ENCODE assay signal across 18 mouse cellular contexts in the genomic region with DNA sequence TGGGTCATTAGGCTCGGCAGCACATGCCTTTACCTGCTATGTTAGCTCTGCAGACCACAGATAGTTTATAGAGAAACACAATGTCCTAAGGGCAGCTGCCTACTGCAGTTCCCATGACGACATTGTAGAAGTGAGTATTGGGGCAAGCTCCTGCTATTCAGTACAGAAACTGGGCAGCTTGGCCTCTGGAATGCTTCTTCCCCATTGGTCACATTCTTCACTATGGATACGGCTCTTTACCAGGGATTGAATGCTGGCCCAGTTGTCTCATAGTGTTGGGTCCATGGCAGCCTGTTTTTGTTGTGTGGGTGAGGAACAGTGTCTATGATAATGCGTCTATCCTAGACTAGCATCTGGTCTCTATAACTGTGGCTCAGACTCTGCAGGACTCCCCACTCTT. TPM values are rescaled to one million over a fixed set of nuclear protein-coding genes. Genes with fewer than 3 reads are reported as not detected.
DNase-seq lines count a peak whose midpoint lies in the region; ATAC-seq and TF ChIP-seq lines count a peak whose summit lies in the region.
"Had no signal": no experiment of that assay in that cellular context is flagged by ENCODE, and none has a peak within 500 bp of the region (broad histone marks: within the 10 kb centered on the region; RNA-seq: fewer than 3 reads in every experiment).

No protein-coding gene starts in this region.

- peak; percentile 48 for ATAC-seq in hindbrain, postnatal 0 days
- ATAC-seq: intestine, postnatal 0 days had no signal

- peak overlapping the region; percentile 95 for H3K4me2 ChIP-seq in hindbrain, postnatal 0 days (ENCODE audit: low read depth, low read length)
- H3K4me2 ChIP-seq: limb, embryonic 12.5 days had no signal

- no peaks in the 10 kb centered on the region for H3K36me3 ChIP-seq in hindbrain, postnatal 0 days (ENCODE audit: insufficient read depth, low read length)
- H3K36me3 ChIP-seq in limb, embryonic 10.5 days: no peaks in the 10 kb centered on the region
- H3K36me3 ChIP-seq: limb, embryonic 12.5 days had no signal

- no peaks in the 10 kb centered on the region for H3K9me3 ChIP-seq in hindbrain, postnatal 0 days (ENCODE audit: low read length)
- no peaks in the 10 kb centered on the region for H3K9me3 ChIP-seq in limb, embryonic 10.5 days (replicated peaks)
- H3K9me3 ChIP-seq: limb, embryonic 12.5 days had no signal

- 23% methylated on average over 4 of the region's 4 CpGs for WGBS in hindbrain, postnatal 0 days
- WGBS in limb, embryonic 10.5 days: 77% methylated on average over 4 of the region's 4 CpGs

- no peak for DNase-seq in layer of hippocampus, adult 2 months (ENCODE audit: low spot score in 2 of 2)
- no peak for DNase-seq in layer of hippocampus, postnatal 25 days (ENCODE audit: extremely low spot score in 1 of 2, low spot score in 1 of 2)
- DNase-seq in right cerebral cortex, postnatal 25 days: peak; percentile 11
- DNase-seq in right cerebral cortex, adult 2 months (ENCODE audit: low spot score in 2 of 2): no peak
- peak; percentile 60 for DNase-seq in hindbrain, postnatal 0 days (ENCODE audit: low spot score)
- no peak for DNase-seq in thymus, postnatal 4 days
- no peak for DNase-seq in limb, embryonic 10.5 days (ENCODE audit: low spot score)
- DNase-seq: cerebellum, adult 9-11 months; heart, adult 11 months; heart, postnatal 4 days; kidney, postnatal 10 days; right cerebral cortex, postnatal 14 days had no signal

- peak overlapping the region; percentile 98 for H3K27ac ChIP-seq in layer of hippocampus, adult 2 months
- H3K27ac ChIP-seq in hindbrain, postnatal 0 days: no peak overlapping the region
- H3K27ac ChIP-seq in limb, embryonic 10.5 days: no peak overlapping the region
- H3K27ac ChIP-seq: left cerebral cortex, adult 2 months; limb, embryonic 12.5 days; liver, embryonic 14.5 days had no signal

- H3K4me1 ChIP-seq in hindbrain, postnatal 0 days (ENCODE audit: insufficient read depth, low read length): 0 out of 2 replicates have a peak, but pooled peaks cover 5% of the 10 kb centered on the region
- peaks cover 20% of the 10 kb centered on the region for H3K4me1 ChIP-seq in limb, embryonic 10.5 days

- H3K9ac ChIP-seq in hindbrain, postnatal 0 days (replicated peaks; ENCODE audit: low read length): no peak overlapping the region
- H3K9ac ChIP-seq: limb, embryonic 12.5 days; liver, embryonic 14.5 days had no signal

- no peaks in the 10 kb centered on the region for H3K27me3 ChIP-seq in hindbrain, postnatal 0 days (ENCODE audit: insufficient read depth, low read length)
- H3K27me3 ChIP-seq in limb, embryonic 10.5 days (ENCODE audit: low read depth, poor library complexity, severe bottlenecking): peaks cover 51% of the 10 kb centered on the region

- TF ChIP-seq CTCF in layer of hippocampus, adult 2 months (conservative IDR thresholded peaks at IDR 0.05): no peak
- TF ChIP-seq CTCF in hindbrain, postnatal 0 days (IDR thresholded peaks at IDR 0.05; ENCODE audit: low read depth): no peak

- peak overlapping the region; percentile 82; the same call in 1 of the 2 replicates for H3K4me3 ChIP-seq in layer of hippocampus, adult 2 months
- H3K4me3 ChIP-seq in hindbrain, postnatal 0 days (ENCODE audit: low read length): 0 out of 2 replicates have a peak overlapping the region, but pooled peaks have one; percentile 11
- H3K4me3 ChIP-seq in limb, embryonic 10.5 days: no peak overlapping the region
- H3K4me3 ChIP-seq: erythroblast, embryonic 14.5 days; left cerebral cortex, adult 2 months; limb, embryonic 12.5 days had no signal

RNA-seq across cellular contexts. Expression of gene Palm2, which starts 2.2 kb away (rescaled TPM):
- total RNA-seq in layer of hippocampus, adult 2 months (2021): 10 to 100 TPM; 58.1 to 60.8 TPM
- total RNA-seq in layer of hippocampus, postnatal 25 days (2021): 10 to 100 TPM; 43.4 to 46.0 TPM
- total RNA-seq in hindbrain, postnatal 0 days (2014; rRNA removed): 15.4 and 26.8 TPM in 2 replicates
- polyA plus RNA-seq in hindbrain, postnatal 0 days (2015; fragmentation: Nextera tagmentation; extraction: Ambion mirVana): 16.8 and 19.9 TPM in 2 replicates
- polyA plus RNA-seq in limb, embryonic 10.5 days (2016; fragmentation: Nextera tagmentation; extraction: Ambion mirVana): 2.4 and 3.9 TPM in 2 replicates
- total RNA-seq: megakaryocyte progenitor cell, adult 5-6 weeks had no signal
- polyA plus RNA-seq: erythroblast, embryonic 14.5 days had no signal

Comparison
In these comparisons a context has a peak if more than half of its experiments do, and no peak if none do; other contexts are left out.
1. DNase-seq: peak in right cerebral cortex, postnatal 25 days (single experiment) and hindbrain, postnatal 0 days (single experiment); none in layer of hippocampus, adult 2 months (0 of 2), layer of hippocampus, postnatal 25 days (0 of 2), right cerebral cortex, adult 2 months (0 of 2), thymus, postnatal 4 days (single experiment) and limb, embryonic 10.5 days (single experiment).